Mouse (Mus musculus) ES-Bruce4 (cell line): Measurements from ENCODE around the gene Unc93b1.

ENCODE experiments used
- CTCF ChIP-seq: IDR thresholded peaks from one replicate; pipeline ENCODE4 v1.8.1; 2011; ENCODE audit warnings: low read depth, low read length
- POLR2A ChIP-seq: IDR thresholded peaks from one replicate; pipeline ENCODE4 v1.8.1; 2011; ENCODE audit warnings: low read length; ENCODE audit not compliant: insufficient read depth

DNA sequence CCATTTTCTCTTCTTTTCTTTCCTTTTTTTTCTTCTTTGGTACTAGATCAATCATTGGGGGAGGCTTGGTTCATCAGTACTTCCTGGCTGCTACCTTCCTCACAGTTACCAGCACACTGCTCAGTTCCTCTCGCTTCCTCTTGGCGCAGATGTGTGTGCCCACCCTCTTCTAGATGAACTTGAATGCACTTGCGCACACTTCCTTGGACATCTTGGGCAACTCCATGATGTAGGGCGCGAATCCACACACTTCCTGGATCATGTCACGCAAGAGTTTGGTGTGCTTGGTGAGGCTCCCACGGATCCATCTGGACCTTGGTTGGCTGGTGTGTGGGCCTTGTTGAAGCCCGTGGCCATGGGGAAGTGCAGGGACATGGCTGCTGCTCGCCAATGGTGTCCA lies 3.3 kb upstream of the Unc93b1 start:
- TF ChIP-seq POLR2A = no peak
- TF ChIP-seq CTCF = no peak
